Mouse (Mus musculus) CD4-positive, CD25-positive, alpha-beta regulatory T cell (primary cell): ENCODE results near the gene Alg11. TPM values are rescaled to one million over a fixed set of nuclear protein-coding genes. Genes with fewer than 3 reads are reported as not detected.

Source experiments
- polyA plus RNA-seq: library from polyadenylated mRNA; unstranded; fragments of 100-300 nt; shearing (Covaris generic); gene quantifications from one replicate; pipeline ENCODE4 v1.2.1, GENCODE M21; 2017

Gene Alg11
- 8.4 TPM for polyA plus RNA-seq

GRCm38 (mm10) chr8:22060446-22060889, at the start of gene Alg11:
Gene Alg11, plus strand, starts transcription at chr8:22060721.

GRCm38 (mm10) chr8:22059821-22060445, 588 bp upstream of the Alg11 start, which contains the start of gene Atp7b:
Gene Atp7b, minus strand, starts transcription at chr8:22060305.

Other genes with a start within 250 kb of the Alg11 start
- not detected for gene Defb50, start 237.2 kb upstream of the Alg11 start, polyA plus RNA-seq
- gene Defb2, start 220.8 kb upstream of the Alg11 start, polyA plus RNA-seq = not detected
- gene Defb10, start 201.8 kb upstream of the Alg11 start, polyA plus RNA-seq = not detected
- gene Defb9, start 175.3 kb upstream of the Alg11 start, polyA plus RNA-seq = not detected
- not detected for gene Defb11, start 154.3 kb upstream of the Alg11 start, polyA plus RNA-seq
- gene Defb15, start 128.0 kb upstream of the Alg11 start, polyA plus RNA-seq = not detected
- not detected for gene Defb35, start 122.4 kb upstream of the Alg11 start, polyA plus RNA-seq
- not detected for gene Defb13, start 114.0 kb upstream of the Alg11 start, polyA plus RNA-seq
- not detected for gene Fam90a1a, start 102.0 kb upstream of the Alg11 start, polyA plus RNA-seq
- gene Ccdc70, start 90.9 kb upstream of the Alg11 start, polyA plus RNA-seq = not detected
- 0.12 TPM for gene Atp7b, start 416 bp upstream of the Alg11 start, polyA plus RNA-seq
- 0.11 TPM for gene Nek5, start 64.3 kb downstream of the Alg11 start, polyA plus RNA-seq
- 4.6 TPM for gene Nek3, start 105.7 kb downstream of the Alg11 start, polyA plus RNA-seq
- gene Ckap2, start 125.1 kb downstream of the Alg11 start, polyA plus RNA-seq = 2.2 TPM
- gene Vps36, start 132.1 kb downstream of the Alg11 start, polyA plus RNA-seq = 38.0 TPM
- 0.35 TPM for gene Thsd1, start 166.6 kb downstream of the Alg11 start, polyA plus RNA-seq
- gene Tpte, start 222.7 kb downstream of the Alg11 start, polyA plus RNA-seq = not detected